Mouse (Mus musculus): ENCODE data around the gene Ccser1.

DNA sequence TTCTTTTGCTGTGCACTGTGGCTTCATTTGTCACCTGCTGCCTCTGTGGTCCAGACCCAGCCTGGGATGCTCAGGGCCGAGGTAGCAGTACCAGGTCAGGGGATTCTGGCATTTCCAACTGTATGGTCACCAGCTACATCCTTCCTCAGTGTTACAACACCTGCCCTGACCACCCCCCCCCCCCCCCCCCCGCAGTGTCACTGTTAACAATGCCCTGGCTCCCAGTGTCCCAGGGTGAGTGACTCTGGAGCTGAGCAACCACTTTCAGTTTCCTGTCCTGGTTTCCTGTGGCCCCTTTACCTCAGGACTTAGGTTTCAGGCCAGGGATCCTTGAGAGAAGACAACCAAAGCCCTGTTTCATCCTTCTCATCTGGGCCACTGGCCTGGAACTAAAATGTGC, 90.9 kb downstream of the Ccser1 start:
- TF ChIP-seq TAL1 (IDR thresholded peaks at IDR 0.05; ENCODE audit: low read length) (no peak), GATA1 (IDR thresholded peaks at IDR 0.05; ENCODE audit: low read length) (no peak)
